Mouse (Mus musculus): Measurements from ENCODE around the gene Frmd4b. TPM values are rescaled to one million over a fixed set of nuclear protein-coding genes. Genes with fewer than 3 reads are reported as not detected.

Frmd4b gene
- polyA plus RNA-seq, 1 experiment from 2014 or later = 41.9 TPM

GRCm38 (mm10) chr6:97293667-97294569, 323.4 kb downstream of the Frmd4b start:
- Histone ChIP-seq H3K27ac (no peak overlapping the region), H3K36me3 (peaks cover 74% of the 10 kb centered on the region), H3K4me1 (replicated peaks) (peaks cover 11% of the 10 kb centered on the region; the same call in 1 of the 2 replicates), H3K4me3 (no peak overlapping the region), H3K9me3 (no peaks in the 10 kb centered on the region), H3K27me3 (ENCODE audit: insufficient read depth, poor library complexity, severe bottlenecking) (no peaks in the 10 kb centered on the region)
- DNase-seq (ENCODE audit: low spot score) = no peak
- WGBS = 90% methylated on average over 12 of the region's 12 CpGs

GRCm38 (mm10) chr6:97292894-97293293, 324.4 kb downstream of the Frmd4b start:
- Histone ChIP-seq H3K27me3 (ENCODE audit: insufficient read depth, poor library complexity, severe bottlenecking) (no peaks in the 10 kb centered on the region), H3K9me3 (no peaks in the 10 kb centered on the region), H3K27ac (no peak overlapping the region), H3K4me1 (replicated peaks) (peaks cover 11% of the 10 kb centered on the region; the same call in 1 of the 2 replicates), H3K36me3 (peaks cover 76% of the 10 kb centered on the region), H3K4me3 (no peak overlapping the region)
- no peak for DNase-seq (ENCODE audit: low spot score)
- 81% methylated on average over 5 of the region's 5 CpGs for WGBS

DNA sequence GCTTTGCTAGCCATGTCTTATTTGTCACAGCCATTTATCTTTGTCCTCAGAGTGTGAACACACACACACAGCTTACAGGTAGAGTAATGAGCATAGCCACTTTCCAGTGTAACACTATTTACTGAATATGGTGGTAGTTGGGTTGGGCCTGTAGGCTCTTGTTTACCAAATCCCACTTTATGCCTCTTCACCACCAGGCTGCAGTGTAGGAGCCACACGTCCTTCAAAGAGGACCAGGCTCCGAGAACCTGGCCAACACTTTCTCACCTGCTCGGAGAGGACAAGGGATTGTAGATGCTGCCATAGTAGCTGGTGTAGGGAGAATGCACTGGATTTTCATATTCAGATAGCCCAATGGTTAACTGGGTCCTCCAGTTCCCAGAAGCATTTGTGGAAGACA, 325.2 kb downstream of the Frmd4b start:
- peaks cover 11% of the 10 kb centered on the region; the same call in 1 of the 2 replicates for H3K4me1 ChIP-seq (replicated peaks)
- DNase-seq (ENCODE audit: low spot score) = no peak
- H3K9me3 ChIP-seq = no peaks in the 10 kb centered on the region
- H3K4me3 ChIP-seq = no peak overlapping the region
- H3K27me3 ChIP-seq (ENCODE audit: insufficient read depth, poor library complexity, severe bottlenecking) = no peaks in the 10 kb centered on the region
- no peak overlapping the region for H3K27ac ChIP-seq
- 93% methylated on average over 3 of the region's 3 CpGs for WGBS
- H3K36me3 ChIP-seq = peaks cover 76% of the 10 kb centered on the region

DNA sequence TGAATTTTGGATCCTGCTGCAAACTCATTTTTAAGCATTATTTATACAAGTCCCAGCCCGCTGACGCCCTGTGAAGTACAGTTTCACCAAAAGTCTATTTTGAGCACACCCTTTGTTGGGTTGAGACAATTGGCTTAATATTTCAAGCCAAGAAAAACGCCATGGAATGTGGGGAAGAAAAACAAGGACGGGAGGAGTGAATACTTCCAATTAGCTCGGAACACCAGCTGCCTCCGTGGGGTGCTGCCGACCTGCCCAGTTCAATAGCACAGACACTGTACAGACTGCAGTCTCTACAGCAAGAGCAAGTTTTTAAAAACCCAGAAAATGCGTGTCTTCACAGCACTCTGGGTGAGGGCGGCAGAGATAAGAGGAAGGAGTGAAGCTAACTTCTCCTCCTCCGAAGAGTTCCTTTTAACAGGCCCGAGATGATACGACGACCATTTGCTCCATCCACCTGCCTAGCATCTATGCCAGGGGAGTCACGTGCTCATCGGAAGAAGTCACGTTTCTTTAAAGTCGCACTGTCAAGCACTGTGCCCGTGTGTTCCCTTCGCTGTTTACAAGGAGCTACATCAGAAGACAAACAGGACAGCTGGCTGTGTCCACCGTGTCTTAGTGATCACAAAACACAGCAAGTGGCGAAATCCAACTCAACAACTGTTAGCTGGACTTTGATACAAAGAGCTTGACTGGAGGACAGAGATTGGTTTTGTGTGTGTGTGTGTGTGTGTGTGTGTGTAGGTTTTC, 326.0 kb downstream of the Frmd4b start:
- WGBS = 81% methylated on average over 21 of the region's 21 CpGs
- DNase-seq (ENCODE audit: low spot score) = no peak
- Histone ChIP-seq H3K9me3 (no peaks in the 10 kb centered on the region), H3K4me3 (no peak overlapping the region), H3K27ac (no peak overlapping the region), H3K27me3 (ENCODE audit: insufficient read depth, poor library complexity, severe bottlenecking) (no peaks in the 10 kb centered on the region), H3K4me1 (replicated peaks) (peaks cover 11% of the 10 kb centered on the region; the same call in 1 of the 2 replicates), H3K36me3 (peaks cover 74% of the 10 kb centered on the region)

GRCm38 (mm10) chr6:97290687-97291086, 326.7 kb downstream of the Frmd4b start:
- Histone ChIP-seq H3K27me3 (ENCODE audit: insufficient read depth, poor library complexity, severe bottlenecking) (no peaks in the 10 kb centered on the region), H3K4me1 (replicated peaks) (peaks cover 11% of the 10 kb centered on the region; the same call in 1 of the 2 replicates), H3K9me3 (no peaks in the 10 kb centered on the region), H3K4me3 (no peak overlapping the region), H3K27ac (no peak overlapping the region), H3K36me3 (peaks cover 72% of the 10 kb centered on the region)
- no peak for DNase-seq (ENCODE audit: low spot score)
- WGBS = 74% methylated on average over 3 of the region's 3 CpGs

DNA sequence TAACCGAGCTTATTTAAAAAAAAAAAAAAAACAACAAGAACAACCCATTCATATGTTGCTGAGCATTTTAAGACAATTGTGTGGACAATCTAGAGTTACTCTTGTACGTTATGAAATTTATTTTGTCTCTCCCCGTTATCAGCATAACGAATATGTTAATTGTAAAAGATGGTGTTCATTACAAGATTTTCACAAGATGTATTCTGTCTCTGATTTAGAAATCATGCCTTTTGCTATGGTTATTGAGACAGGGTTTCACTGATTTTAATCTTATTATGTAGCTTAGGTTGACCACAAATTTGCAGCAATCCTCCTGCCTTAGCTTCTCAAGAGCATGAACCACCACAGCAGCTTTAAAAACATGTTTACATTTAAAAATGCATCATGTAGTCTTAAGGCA, 327.5 kb downstream of the Frmd4b start:
- no peaks in the 10 kb centered on the region for H3K9me3 ChIP-seq
- peaks cover 11% of the 10 kb centered on the region; the same call in 1 of the 2 replicates for H3K4me1 ChIP-seq (replicated peaks)
- 94% methylated on average over 4 of the region's 4 CpGs for WGBS
- peaks cover 64% of the 10 kb centered on the region for H3K36me3 ChIP-seq
- no peaks in the 10 kb centered on the region for H3K27me3 ChIP-seq (ENCODE audit: insufficient read depth, poor library complexity, severe bottlenecking)
- no peak overlapping the region for H3K27ac ChIP-seq
- no peak overlapping the region for H3K4me3 ChIP-seq
- DNase-seq (ENCODE audit: low spot score) = no peak

GRCm38 (mm10) chr6:97289316-97289820, 328.0 kb downstream of the Frmd4b start:
- no peak for DNase-seq (ENCODE audit: low spot score)
- Histone ChIP-seq H3K36me3 (peaks cover 59% of the 10 kb centered on the region), H3K27me3 (ENCODE audit: insufficient read depth, poor library complexity, severe bottlenecking) (no peaks in the 10 kb centered on the region), H3K9me3 (no peaks in the 10 kb centered on the region), H3K27ac (no peak overlapping the region), H3K4me3 (no peak overlapping the region), H3K4me1 (replicated peaks) (peaks cover 11% of the 10 kb centered on the region; the same call in 1 of the 2 replicates)
- 75% methylated on average over 10 of the region's 10 CpGs for WGBS

DNA sequence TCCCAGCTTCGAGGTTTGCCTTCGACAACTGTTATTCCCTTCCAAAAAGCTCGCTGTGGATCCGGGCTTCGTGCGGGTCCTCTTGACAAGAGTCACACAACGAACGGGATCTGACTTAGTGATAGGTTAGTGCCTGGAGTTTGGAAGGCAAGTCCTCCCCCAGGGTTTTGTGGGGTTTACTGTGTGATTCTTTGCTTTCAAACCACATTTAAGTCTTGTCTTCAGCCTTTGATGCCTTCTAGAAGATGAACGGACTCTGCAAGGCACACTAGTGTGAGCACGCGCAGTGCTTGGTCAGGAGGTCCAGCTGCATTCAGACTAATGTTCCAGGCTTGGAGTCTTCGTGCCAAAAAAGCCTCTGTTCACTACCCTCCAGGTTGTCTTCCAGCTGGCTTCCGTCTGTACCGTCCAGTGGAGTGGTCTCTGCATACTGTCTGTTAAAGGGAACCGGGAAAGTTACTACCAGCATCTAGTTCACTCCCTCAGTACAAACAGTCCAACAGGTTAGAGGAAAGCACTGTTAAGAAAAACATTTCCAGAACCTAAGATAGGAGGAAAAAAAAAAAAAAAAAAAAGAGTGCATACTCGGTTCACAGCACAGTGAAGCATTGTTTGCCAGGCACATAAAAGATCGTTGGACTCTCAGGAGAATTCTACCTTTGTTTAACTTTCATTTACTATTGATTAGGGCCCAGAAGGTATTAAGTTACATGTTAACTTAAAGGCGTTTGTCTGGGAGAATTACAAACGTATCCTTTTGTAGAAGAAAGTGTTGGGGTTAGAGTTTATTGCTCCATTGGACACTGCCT, 329.1 kb downstream of the Frmd4b start:
- 81% methylated on average over 19 of the region's 19 CpGs for WGBS
- DNase-seq (ENCODE audit: low spot score) = no peak
- Histone ChIP-seq H3K27me3 (ENCODE audit: insufficient read depth, poor library complexity, severe bottlenecking) (no peaks in the 10 kb centered on the region), H3K9me3 (no peaks in the 10 kb centered on the region), H3K36me3 (peaks cover 55% of the 10 kb centered on the region), H3K4me1 (replicated peaks) (peaks cover 11% of the 10 kb centered on the region; the same call in 1 of the 2 replicates), H3K27ac (no peak overlapping the region), H3K4me3 (no peak overlapping the region)

- H3K27me3 ChIP-seq (ENCODE audit: insufficient read depth, poor library complexity, severe bottlenecking) = no peaks in the 10 kb centered on the region
- H3K9me3 ChIP-seq = no peaks in the 10 kb centered on the region
- peaks cover 36% of the 10 kb centered on the region for H3K36me3 ChIP-seq
- whole genome bisulfite sequencing = 93% methylated on average over 5 of the region's 5 CpGs
- H3K4me3 ChIP-seq = no peak overlapping the region
- H3K27ac ChIP-seq = no peak overlapping the region
- H3K4me1 ChIP-seq (replicated peaks) = peaks cover 8% of the 10 kb centered on the region; the same call in 1 of the 2 replicates
- no peak for DNase-seq (ENCODE audit: low spot score)
Measured at GRCm38 (mm10) chr6:97286332-97286731, 331.0 kb downstream of the Frmd4b start.

- Histone ChIP-seq H3K4me3 (no peak overlapping the region), H3K27me3 (ENCODE audit: insufficient read depth, poor library complexity, severe bottlenecking) (peaks cover 4% of the 10 kb centered on the region), H3K4me1 (replicated peaks) (no peaks in the 10 kb centered on the region), H3K9me3 (no peaks in the 10 kb centered on the region), H3K27ac (no peak overlapping the region), H3K36me3 (peaks cover 30% of the 10 kb centered on the region)
- no peak for DNase-seq (ENCODE audit: low spot score)
- 100% methylated on average over 1 of the region's 1 CpGs for WGBS
Measured at GRCm38 (mm10) chr6:97283676-97284075, 333.7 kb downstream of the Frmd4b start.

DNA sequence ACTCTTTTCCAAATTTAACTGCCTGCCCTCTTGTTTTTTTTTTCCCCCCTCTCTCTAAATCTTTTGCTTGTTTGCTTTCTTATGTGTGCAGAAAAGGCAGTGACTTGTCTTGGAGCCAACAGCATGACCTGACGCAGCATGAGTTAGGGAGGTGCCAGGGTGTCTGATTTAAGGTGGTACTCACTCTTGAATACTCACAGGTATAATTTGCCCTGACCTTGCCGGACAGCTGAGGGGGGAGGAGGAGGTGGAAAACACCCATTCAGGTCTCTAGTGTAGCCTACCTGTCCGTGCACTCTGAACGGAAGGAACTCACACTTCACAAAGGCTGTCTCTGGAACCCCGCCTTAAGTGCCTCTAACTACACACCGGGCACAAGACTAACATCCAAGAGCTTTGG, 338.5 kb downstream of the Frmd4b start:
- no peak overlapping the region for H3K27ac ChIP-seq
- peaks cover 26% of the 10 kb centered on the region for H3K27me3 ChIP-seq (ENCODE audit: insufficient read depth, poor library complexity, severe bottlenecking)
- no peaks in the 10 kb centered on the region for H3K9me3 ChIP-seq
- 0 out of 2 replicates have a peak, but pooled peaks cover 2% of the 10 kb centered on the region for H3K36me3 ChIP-seq
- DNase-seq (ENCODE audit: low spot score) = no peak
- H3K4me3 ChIP-seq = no peak overlapping the region
- peaks cover 23% of the 10 kb centered on the region for H3K4me1 ChIP-seq (replicated peaks)
- 47% methylated on average over 6 of the region's 6 CpGs for WGBS
